Mouse (Mus musculus) cerebellum, postnatal 14 days (tissue): ENCODE measurements around the gene Rassf8.
A peak's percentile ranks its signal among the peaks of the same experiment; 100 is the strongest.

ENCODE experiments used
- DNase-seq, 2 experiments: peaks; one replicate each; pipeline ENCODE4 v3.0.0; 2021; ENCODE audit warnings: mixed read lengths in 2 of 2

Gene Rassf8

DNA sequence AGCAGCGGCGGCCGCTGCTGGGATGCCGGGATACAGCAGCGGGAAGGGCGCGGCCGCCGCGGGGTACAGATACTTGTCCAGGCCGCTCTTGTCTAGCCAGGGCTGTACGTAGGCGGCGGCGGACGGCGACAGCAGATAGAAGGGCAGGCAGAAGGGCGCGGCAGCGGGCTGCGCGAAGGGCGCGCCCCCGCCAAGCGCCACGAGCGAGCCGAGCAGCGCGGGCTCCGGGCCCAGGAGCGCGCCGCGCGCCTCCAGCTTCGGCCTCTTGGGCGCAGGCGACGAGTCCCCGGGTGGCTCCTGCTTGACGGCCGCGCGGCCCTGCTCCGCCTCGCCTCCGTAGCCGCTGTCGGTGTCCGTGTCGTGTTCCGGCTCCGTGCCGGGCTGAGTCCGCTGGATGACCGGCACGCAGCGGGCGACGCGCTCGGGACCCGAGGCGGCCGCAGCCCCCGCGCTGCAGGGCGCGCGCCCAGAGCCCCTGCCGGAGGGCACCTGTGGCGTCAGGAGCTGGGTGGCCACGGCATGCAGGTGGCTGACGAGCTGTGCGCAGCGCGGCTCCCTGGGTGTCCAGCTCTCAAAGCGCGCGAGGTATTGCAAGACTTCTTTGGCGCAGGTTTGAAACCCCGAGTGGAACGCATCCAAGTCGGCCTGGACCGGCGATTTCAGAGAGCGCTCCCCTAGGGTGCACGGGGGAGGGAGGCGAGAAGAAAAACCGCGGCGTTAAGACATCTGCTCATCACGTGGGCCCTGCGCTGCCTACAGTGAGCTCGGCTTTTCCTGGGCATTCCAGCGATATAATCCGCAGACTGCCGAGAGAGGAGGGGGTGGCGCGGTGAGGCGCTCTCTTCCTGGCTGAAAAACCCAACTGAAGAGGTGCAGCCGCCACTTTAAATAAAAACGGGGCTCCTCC lies 116.8 kb downstream of the Rassf8 start:
- peak; percentile 86 for DNase-seq

DNA sequence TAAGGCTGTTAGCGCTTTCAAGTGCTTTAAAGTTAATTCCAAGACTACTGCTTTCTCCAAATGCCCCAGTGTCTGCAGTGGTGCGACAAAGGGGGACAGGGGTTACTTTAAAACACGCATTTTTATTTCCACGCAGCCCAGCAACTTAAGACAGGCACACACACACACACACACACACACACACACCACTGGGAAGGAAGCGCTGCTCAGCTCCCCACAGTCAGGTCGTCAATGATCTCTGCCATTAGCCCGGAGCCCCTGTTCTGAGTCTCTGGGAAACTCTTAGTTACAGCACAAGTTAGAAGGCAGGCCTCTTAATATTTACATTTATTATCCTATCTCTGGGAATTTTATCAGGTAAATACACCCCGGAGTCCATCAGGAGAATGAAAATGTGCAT lies 117.6 kb downstream of the Rassf8 start:
- peak; percentile 50 to 51 for DNase-seq

DNA sequence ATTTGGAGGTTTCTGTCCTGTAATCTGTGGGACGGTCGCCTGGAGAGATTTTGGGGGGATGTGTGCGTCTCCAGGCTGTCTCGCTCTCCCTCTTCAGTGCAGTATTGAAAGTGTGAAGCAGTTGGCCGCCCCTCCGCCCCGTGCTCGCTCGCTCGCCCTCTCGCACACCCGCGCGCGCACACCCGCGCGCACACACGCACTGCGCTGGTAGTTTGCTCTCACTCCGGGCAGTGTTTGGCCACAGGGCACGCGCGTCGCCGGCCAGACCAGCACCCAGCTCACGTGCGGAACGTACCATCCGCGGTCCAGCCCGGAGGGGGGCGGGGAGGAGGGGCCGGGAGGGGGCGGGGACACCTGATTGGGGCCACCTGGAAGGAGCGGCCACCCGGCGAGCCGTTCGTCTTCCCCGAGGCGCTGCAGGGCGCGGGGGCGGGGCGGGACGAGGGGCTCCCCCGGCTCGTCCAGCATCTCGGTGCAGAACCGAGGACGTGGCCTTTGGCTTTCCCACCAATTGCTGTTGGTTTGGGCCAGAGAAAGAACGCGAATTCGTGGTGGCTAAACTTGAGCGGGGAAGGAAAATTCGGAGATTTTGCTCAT lies 118.8 kb downstream of the Rassf8 start, which contains the start of gene Bhlhe41:
Gene Bhlhe41 (minus strand): TSS at position 270 of the 597 bp plus-strand sequence.
- DNase-seq, result peak; percentile 92

DNA sequence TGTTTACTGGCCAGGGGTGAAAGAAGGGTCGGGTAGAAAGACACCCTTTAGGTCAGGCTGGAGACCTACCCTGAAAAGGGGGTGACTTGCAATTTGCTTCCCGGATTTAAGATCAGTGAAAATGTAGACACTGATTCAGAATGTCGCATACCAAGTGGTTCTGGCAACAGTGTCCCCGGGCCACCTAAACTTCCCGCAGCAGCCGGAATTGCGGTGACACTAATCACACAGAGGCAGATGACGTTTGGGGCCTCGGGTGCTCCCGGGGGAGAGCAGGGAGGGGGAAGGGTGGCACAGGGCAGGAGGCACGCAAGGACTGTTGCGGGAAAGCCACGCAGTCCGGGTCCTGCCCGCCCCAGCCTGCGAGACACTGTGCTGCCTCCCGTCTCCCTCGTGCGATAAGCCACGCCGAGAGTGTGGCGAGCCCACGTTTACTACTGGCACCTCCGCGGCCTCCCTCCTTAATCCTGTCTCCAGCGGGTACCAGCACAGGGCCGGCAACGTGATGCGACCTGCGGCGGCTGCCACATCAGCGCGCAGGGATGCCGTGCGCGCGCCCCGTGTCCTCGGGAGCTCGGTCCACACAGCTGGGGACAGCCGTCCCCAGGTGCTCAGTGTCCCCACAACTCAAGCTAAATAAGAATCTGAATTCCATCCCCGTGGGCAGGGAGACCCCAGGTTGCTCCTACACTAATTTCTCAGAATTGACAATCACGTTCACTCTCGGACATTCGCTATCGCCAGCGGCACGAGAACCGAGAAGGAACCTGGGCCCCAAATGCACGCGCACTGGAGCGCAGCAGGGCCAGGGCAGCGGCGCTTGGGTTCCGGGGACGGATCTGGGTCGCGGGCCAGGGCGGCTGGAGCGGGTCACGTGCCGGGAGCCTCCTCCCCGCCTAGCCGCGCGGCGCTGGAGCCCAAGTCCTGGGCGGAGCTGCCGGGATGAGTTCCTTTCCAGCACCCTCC lies 119.6 kb downstream of the Rassf8 start:
- peak; percentile 92 to 93 for DNase-seq

DNA sequence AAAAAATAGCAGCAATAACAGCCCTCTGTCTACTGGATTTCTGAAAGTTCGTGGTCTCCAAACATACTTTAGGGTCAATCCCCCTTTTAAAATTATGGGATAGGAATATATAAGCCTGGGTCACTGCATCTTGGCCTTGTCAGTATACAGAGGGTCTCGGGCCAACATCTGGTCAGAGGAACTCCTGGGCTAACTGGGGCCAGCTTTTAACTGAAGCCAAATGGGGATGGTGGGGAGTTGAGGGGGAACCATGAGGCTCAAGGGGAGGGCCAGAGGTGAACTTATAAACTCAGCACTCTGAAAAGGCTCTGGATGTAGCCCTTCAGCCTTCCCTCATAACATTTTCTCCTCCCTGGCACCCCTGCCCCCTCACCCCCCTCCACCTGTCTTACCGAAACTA lies 120.6 kb downstream of the Rassf8 start:
- DNase-seq, result no peak
